Mouse (Mus musculus): ENCODE data around the gene Gm732. TPM values are rescaled to one million over a fixed set of nuclear protein-coding genes. Genes with fewer than 3 reads are reported as not detected.

The Gm732 gene
- not detected in 2 replicates for polyA plus RNA-seq (2012; ENCODE audit: insufficient read depth, low replicate concordance)

DNA sequence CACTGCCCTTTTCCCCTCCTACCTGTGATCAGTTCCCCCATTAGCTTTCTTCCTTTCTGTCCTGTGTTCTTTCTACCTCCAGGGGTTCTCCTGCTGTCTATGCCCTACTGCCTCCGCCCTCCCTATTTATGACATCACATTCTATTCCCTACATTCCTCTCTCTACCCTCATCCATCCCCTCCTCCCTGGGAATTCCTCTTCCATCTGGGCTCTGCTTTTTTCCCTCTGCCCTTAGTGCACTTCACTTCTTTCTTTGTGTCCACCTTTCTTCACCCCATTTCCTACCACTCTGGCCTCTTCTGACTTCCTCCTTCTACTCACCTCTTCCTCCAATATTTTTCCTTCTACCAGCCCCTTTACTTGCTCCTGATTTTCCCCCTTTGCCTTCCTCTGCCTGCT, at the start of gene Gm732:
Gene Gm732, minus strand, starts transcription at position 101 of the 400 bp plus-strand sequence.
- Histone ChIP-seq H3K36me3 (replicated peaks; ENCODE audit: low read length) (no peaks in the 10 kb centered on the region), H3K9me3 (no peaks in the 10 kb centered on the region), H3K4me1 (no peaks in the 10 kb centered on the region), H3K27me3 (replicated peaks) (no peaks in the 10 kb centered on the region), H3K4me3 (replicated peaks) (no peak within 1 kb of the TSS)
- TF ChIP-seq FLI1 (IDR thresholded peaks at IDR 0.05; ENCODE audit: low read length) (no peak), GATA1 (IDR thresholded peaks at IDR 0.05; ENCODE audit: borderline replicate concordance, low read length) (no peak)

Other genes starting within 250 kb of the Gm732 start
- not detected in 2 replicates for gene Tent5d, start 155.9 kb downstream of the Gm732 start, polyA plus RNA-seq (2012; ENCODE audit: insufficient read depth, low replicate concordance)
- 1.0 and 1.8 TPM in 2 replicates for gene 2610002M06Rik, start 132.1 kb downstream of the Gm732 start, polyA plus RNA-seq (2012; ENCODE audit: insufficient read depth, low replicate concordance)